Mouse (Mus musculus) G1E (cell line): Measurements from ENCODE around the gene Ireb2.

Experiments
- CTCF ChIP-seq: IDR thresholded peaks from 2 replicates; pipeline ENCODE4 v1.5.1; 2012; ENCODE audit warnings: low read depth, low read length, inconsistent platforms, mixed read lengths
- GATA1 ChIP-seq: IDR thresholded peaks from 2 replicates; pipeline ENCODE4 v1.6.1; 2012; ENCODE audit warnings: borderline replicate concordance, low read length, inconsistent platforms, mixed read lengths
- GATA2 ChIP-seq: IDR thresholded peaks from 2 replicates; pipeline ENCODE4 v1.6.1; 2012; ENCODE audit warnings: low read depth, low read length, inconsistent platforms, borderline replicate concordance
- POLR2AphosphoS5 ChIP-seq: IDR thresholded peaks from 2 replicates; pipeline ENCODE4 v1.6.1; 2012; ENCODE audit warnings: low read depth, low read length, inconsistent platforms; ENCODE audit not compliant: insufficient replicate concordance
- TAL1 ChIP-seq: conservative IDR thresholded peaks from 2 replicates; pipeline ENCODE4 v1.6.1; 2012; ENCODE audit warnings: low read depth, low read length, inconsistent platforms, mixed read lengths

DNA sequence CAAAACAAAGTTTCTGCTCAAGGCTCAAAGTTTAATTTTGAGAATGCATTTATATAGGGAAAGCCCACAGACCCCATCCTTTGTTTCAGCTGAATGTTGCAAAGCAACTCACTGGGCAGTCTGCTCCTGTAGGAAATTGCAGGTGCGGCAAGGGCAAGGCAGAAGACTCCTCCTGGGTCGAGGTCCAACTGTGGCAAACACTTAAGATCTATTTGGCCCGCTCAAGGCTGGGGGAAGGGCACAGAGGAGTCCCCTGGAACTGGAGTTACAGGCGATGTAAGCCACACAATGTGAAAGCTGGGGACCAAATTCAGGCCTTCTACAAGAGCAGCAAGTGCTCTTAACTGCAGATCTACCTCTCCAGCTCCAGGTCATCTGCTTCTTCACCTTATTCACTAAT is 56.4 kb downstream of the Ireb2 start:
- TF ChIP-seq CTCF (no peak), GATA1 (no peak), TAL1 (no peak), GATA2 (no peak), POLR2AphosphoS5 (no peak)
